Mouse (Mus musculus) CH12.LX (cell line): ENCODE measurements around the gene Cpa2. TPM values are rescaled to one million over a fixed set of nuclear protein-coding genes. Genes with fewer than 3 reads are reported as not detected.

Experiments used
- DNase-seq: peaks from one replicate; pipeline ENCODE4 v3.0.0-alpha.2; 2013; ENCODE audit errors: extremely low read depth
- H3K27ac ChIP-seq: 2 replicates; pipeline ENCODE4 v1.5.1; 2012; ENCODE audit warnings: low read depth, mild to moderate bottlenecking, control low read depth, moderate library complexity; ENCODE audit not compliant: insufficient read depth
- H3K27me3 ChIP-seq: replicated peaks from 2 replicates; pipeline ENCODE3; 2012; ENCODE audit warnings: inconsistent platforms
- H3K36me3 ChIP-seq, 2 experiments: replicated peaks in 1 of 2; 2 replicates each; pipeline versions ENCODE3 to v1.6.1; 2012; ENCODE audit warnings: inconsistent platforms in 1 of 2, low read length in 1 of 2, mild to moderate bottlenecking in 1 of 2, mixed read lengths in 1 of 2, moderate library complexity in 1 of 2; ENCODE audit not compliant: control insufficient read depth in 1 of 2, insufficient read depth in 1 of 2
- H3K4me1 ChIP-seq, 2 experiments: 2 replicates each; pipeline ENCODE4 v1.6.1; 2012; ENCODE audit warnings: inconsistent platforms in 1 of 2, moderate library complexity in 1 of 2; ENCODE audit not compliant: insufficient read depth in 2 of 2, control insufficient read depth in 1 of 2
- H3K4me2 ChIP-seq: 2 replicates; pipeline ENCODE4 v1.6.1; 2012; ENCODE audit warnings: low read depth, mild to moderate bottlenecking, control low read depth; ENCODE audit not compliant: poor library complexity, insufficient read depth, severe bottlenecking
- H3K4me3 ChIP-seq, 3 experiments: fragments of 150-350 bp in 1 of 3; sonication (generic) in 1 of 3; replicated peaks in 1 of 3; 2 replicates each; pipeline versions ENCODE3 to v1.5.1; 2011 to 2012; ENCODE audit warnings: low read depth in 2 of 3, low read length in 2 of 3, mild to moderate bottlenecking in 2 of 3, moderate library complexity in 2 of 3, control low read depth in 1 of 3, improper control_type of control experiment in 1 of 3, inconsistent platforms in 1 of 3, mixed read lengths in 1 of 3; ENCODE audit not compliant: poor library complexity in 1 of 3
- H3K79me2 ChIP-seq: replicated peaks from 2 replicates; pipeline ENCODE4 v1.6.1; 2012; ENCODE audit warnings: mild to moderate bottlenecking, moderate library complexity; ENCODE audit not compliant: control insufficient read depth, poor library complexity, insufficient read depth, severe bottlenecking; ENCODE audit errors: extremely low read depth
- H3K9ac ChIP-seq: 2 replicates; pipeline ENCODE4 v1.6.1; 2012; ENCODE audit warnings: low read depth, mild to moderate bottlenecking, control low read depth, moderate library complexity; ENCODE audit not compliant: insufficient read depth
- H3K9me3 ChIP-seq: replicated peaks from 2 replicates; pipeline ENCODE3; 2012; ENCODE audit warnings: low read length, inconsistent platforms, mixed read lengths
- CHD1 ChIP-seq: IDR thresholded peaks from 2 replicates; pipeline ENCODE4 v1.6.1; 2012; ENCODE audit warnings: low read depth, low read length, improper control_type of control experiment, inconsistent platforms
- CHD2 ChIP-seq: IDR thresholded peaks from 2 replicates; pipeline ENCODE4 v1.6.1; 2011; ENCODE audit warnings: low read length, improper control_type of control experiment
- EP300 ChIP-seq: IDR thresholded peaks from 2 replicates; pipeline ENCODE4 v1.6.1; 2011; ENCODE audit warnings: low read length, improper control_type of control experiment
- ETS1 ChIP-seq: conservative IDR thresholded peaks from 2 replicates; pipeline ENCODE4 v1.6.1; 2012; ENCODE audit warnings: low read depth, mild to moderate bottlenecking, inconsistent platforms, low read length, improper control_type of control experiment, moderate library complexity
- IRF4 ChIP-seq: IDR thresholded peaks from 2 replicates; pipeline ENCODE4 v1.6.1; 2014; ENCODE audit warnings: low read depth, mild to moderate bottlenecking, inconsistent platforms, low read length, improper control_type of control experiment
- MAFK ChIP-seq: IDR thresholded peaks from 2 replicates; pipeline ENCODE4 v1.6.1; 2011; ENCODE audit warnings: low read length, improper control_type of control experiment; ENCODE audit not compliant: insufficient replicate concordance
- MEF2A ChIP-seq: IDR thresholded peaks from 2 replicates; pipeline ENCODE4 v1.6.1; 2014; ENCODE audit warnings: low read depth, mild to moderate bottlenecking, inconsistent platforms, low read length, improper control_type of control experiment, borderline replicate concordance
- MXI1 ChIP-seq: IDR thresholded peaks from 2 replicates; pipeline ENCODE4 v1.6.1; 2011; ENCODE audit warnings: mild to moderate bottlenecking, low read depth, low read length, improper control_type of control experiment
- MYC ChIP-seq: IDR thresholded peaks from 2 replicates; pipeline ENCODE4 v1.6.1; 2011; ENCODE audit warnings: low read depth, mild to moderate bottlenecking, improper control_type of control experiment, low read length
- NRF1 ChIP-seq: IDR thresholded peaks from 2 replicates; pipeline ENCODE4 v1.6.1; 2014; ENCODE audit warnings: low read depth, mild to moderate bottlenecking, inconsistent platforms, low read length, improper control_type of control experiment, moderate library complexity
- POLR2A ChIP-seq: IDR thresholded peaks from 2 replicates; pipeline ENCODE4 v1.6.1; 2011; ENCODE audit warnings: low read depth, mild to moderate bottlenecking, improper control_type of control experiment, low read length
- TBP ChIP-seq: conservative IDR thresholded peaks from 2 replicates; pipeline ENCODE4 v1.6.1; 2011; ENCODE audit warnings: low read depth, low read length, improper control_type of control experiment
- TCF12 ChIP-seq: IDR thresholded peaks from 2 replicates; pipeline ENCODE4 v1.6.1; 2014; ENCODE audit warnings: low read depth, mild to moderate bottlenecking, inconsistent platforms, low read length, improper control_type of control experiment
- USF1 ChIP-seq: IDR thresholded peaks from 2 replicates; pipeline ENCODE4 v1.6.1; 2014; ENCODE audit warnings: low read depth, mild to moderate bottlenecking, inconsistent platforms, low read length, improper control_type of control experiment
- USF2 ChIP-seq: conservative IDR thresholded peaks from 2 replicates; pipeline ENCODE4 v1.6.1; 2011; ENCODE audit warnings: low read depth, low read length, improper control_type of control experiment
- ZC3H11A ChIP-seq: IDR thresholded peaks from 2 replicates; pipeline ENCODE4 v1.6.1; 2012; ENCODE audit warnings: low read depth, mild to moderate bottlenecking, inconsistent platforms, low read length, improper control_type of control experiment
- ZMIZ1 ChIP-seq: IDR thresholded peaks from 2 replicates; pipeline ENCODE4 v1.6.1; 2012; ENCODE audit warnings: low read depth, mild to moderate bottlenecking, inconsistent platforms, low read length, improper control_type of control experiment
- ZNF384 ChIP-seq: IDR thresholded peaks from 2 replicates; pipeline ENCODE4 v1.6.1; 2012; ENCODE audit warnings: low read depth, low read length, improper control_type of control experiment, inconsistent platforms
- dilution Hi-C: fragments of 300-500 bp; cut with MboI; formaldehyde crosslinking; loops from 2 replicates; pipeline ENCODE4 v1.14.3; 2020; ENCODE audit warnings: low sequenced_read_pairs; ENCODE audit not compliant: extremely low pct_unique_long_range_greater_than_20kb, extremely low pct_ligation_motif_present
- in situ Hi-C: fragments of 300-500 bp; cut with MboI; formaldehyde crosslinking; loops from 3 replicates; pipeline ENCODE4 v1.14.3; 2019; ENCODE audit warnings: low sequenced_read_pairs, low pct_ligation_motif_present, low pct_unique_long_range_greater_than_20kb, mixed read lengths
- polyA plus RNA-seq: library from polyadenylated mRNA; unstranded; fragments of >175 nt; gene quantifications from 2 replicates; pipeline ENCODE4 v1.2.1, GENCODE M21; 2012; ENCODE audit warnings: low read depth; ENCODE audit not compliant: insufficient read length
- total RNA-seq, 2 experiments: library from RNA; depleted of rRNA; stranded (reverse); fragments of 300-350 nt in 1 of 2; fragments of >200 nt in 1 of 2; gene quantifications; 2 replicates each; pipeline ENCODE4 v1.2.3; 2012 to 2014

The Cpa2 gene
- total and polyA plus RNA-seq, 3 experiments: not detected

- TF ChIP-seq TCF12 (no peak), POLR2A (no peak), USF1 (no peak), IRF4 (no peak), USF2 (no peak)
- DNase-seq: no peak
- Histone ChIP-seq H3K4me1 (peaks cover 0 to 2% of the 10 kb centered on the region in 2 experiments; a peak in 2 of 4 replicates), H3K9ac (no peak overlapping the region), H3K79me2 (no peaks in the 10 kb centered on the region), H3K36me3 (no peaks in the 10 kb centered on the region), H3K27ac (no peak overlapping the region), H3K9me3 (no peaks in the 10 kb centered on the region), H3K27me3 (no peaks in the 10 kb centered on the region), H3K4me2 (no peak overlapping the region), H3K4me3 (no peak overlapping the region)
- dilution Hi-C loops (no loop called here), in situ Hi-C loops (no loop called here)
Observed at GRCm38 (mm10) chr6:30553381-30554010, 12.1 kb downstream of the Cpa2 start.

DNA sequence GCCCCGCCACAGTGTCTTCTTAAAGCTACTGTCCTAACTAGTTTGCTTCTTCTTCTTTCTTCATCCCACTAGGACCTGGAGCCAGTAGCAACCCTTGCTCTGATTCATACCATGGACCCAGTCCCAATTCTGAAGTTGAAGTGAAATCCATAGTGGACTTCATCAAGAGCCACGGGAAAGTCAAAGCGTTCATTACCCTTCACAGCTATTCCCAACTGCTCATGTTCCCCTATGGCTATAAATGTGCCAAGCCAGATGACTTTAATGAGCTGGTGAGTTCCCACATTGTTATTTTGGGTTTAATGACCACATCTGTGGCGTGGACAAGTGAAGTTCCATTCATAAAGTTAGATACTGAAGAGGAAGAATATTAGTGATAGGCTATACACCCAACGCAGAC, 12.7 kb downstream of the Cpa2 start:
- H3K9me3 ChIP-seq: no peaks in the 10 kb centered on the region
- H3K79me2 ChIP-seq: no peaks in the 10 kb centered on the region
- dilution Hi-C loops (no loop called here), in situ Hi-C loops (no loop called here)
- H3K27ac ChIP-seq: no peak overlapping the region
- H3K4me1 ChIP-seq: peaks cover 0 to 2% of the 10 kb centered on the region in 2 experiments; a peak in 2 of 4 replicates
- no peak overlapping the region for H3K4me3 ChIP-seq
- DNase-seq: no peak
- H3K9ac ChIP-seq: no peak overlapping the region
- TF ChIP-seq TBP: no peak
- no peak for TF ChIP-seq ZC3H11A
- TF ChIP-seq MYC: no peak
- no peak for TF ChIP-seq ZNF384
- no peak for TF ChIP-seq USF1
- no peak for TF ChIP-seq MAFK
- TF ChIP-seq TCF12: no peak
- TF ChIP-seq EP300: no peak
- TF ChIP-seq USF2: no peak
- no peak for TF ChIP-seq ETS1
- no peak for TF ChIP-seq ZMIZ1
- no peak for TF ChIP-seq MXI1
- no peak for TF ChIP-seq CHD2
- TF ChIP-seq NRF1: no peak
- TF ChIP-seq CHD1: no peak
- TF ChIP-seq POLR2A: no peak
- TF ChIP-seq MEF2A: no peak
- TF ChIP-seq, all 38 proteins: peak for 0
- Histone ChIP-seq H3K4me2 (no peak overlapping the region), H3K27me3 (no peaks in the 10 kb centered on the region), H3K36me3 (no peaks in the 10 kb centered on the region)
